Mouse (Mus musculus): ENCODE results near the gene Nos1.
A peak's percentile ranks its signal among the peaks of the same experiment; 100 is the strongest.

The Nos1 gene

GRCm38 (mm10) chr5:117997434-117997970 lies 216.7 kb downstream of the Nos1 start:
- no peak for DNase-seq (ENCODE audit: low spot score in 2 of 2)

GRCm38 (mm10) chr5:117999061-117999460 lies 218.2 kb downstream of the Nos1 start:
- DNase-seq (ENCODE audit: low spot score in 2 of 2): no peak

- DNase-seq (ENCODE audit: low spot score in 2 of 2): no peak
Observed at GRCm38 (mm10) chr5:117999584-117999983, 218.8 kb downstream of the Nos1 start.

- DNase-seq (ENCODE audit: low spot score in 2 of 2): peak; percentile 18 to 29
Observed at GRCm38 (mm10) chr5:118002059-118002458, 221.2 kb downstream of the Nos1 start.

GRCm38 (mm10) chr5:118004619-118005018 lies 223.8 kb downstream of the Nos1 start:
- peak; percentile 20 to 32 for DNase-seq (ENCODE audit: low spot score in 2 of 2)

GRCm38 (mm10) chr5:118005728-118006127 lies 224.9 kb downstream of the Nos1 start:
- DNase-seq (ENCODE audit: low spot score in 2 of 2): no peak

- DNase-seq (ENCODE audit: low spot score in 2 of 2): no peak
Observed at GRCm38 (mm10) chr5:118008344-118008743, 227.5 kb downstream of the Nos1 start.

All from spleen, postnatal 36 days (tissue).